Mouse (Mus musculus) C2C12 (cell line): ENCODE results near the gene Numa1.

Experiments used
- CEBPB ChIP-seq: IDR thresholded peaks from one replicate; pipeline ENCODE4 v1.6.1; 2011; ENCODE audit warnings: low read depth, mild to moderate bottlenecking, control low read depth, moderate library complexity
- CTCF ChIP-seq: IDR thresholded peaks from one replicate; pipeline ENCODE4 v1.5.1; 2011; ENCODE audit not compliant: control insufficient read depth, insufficient read depth, insufficient read length
- MAX ChIP-seq: IDR thresholded peaks from one replicate; pipeline ENCODE4 v1.6.1; 2011; ENCODE audit warnings: mild to moderate bottlenecking, control low read depth
- MYOD1 ChIP-seq: IDR thresholded peaks from one replicate; pipeline ENCODE4 v1.6.1; 2011; ENCODE audit warnings: low read depth; ENCODE audit not compliant: control insufficient read depth, insufficient read length
- USF1 ChIP-seq: IDR thresholded peaks from one replicate; pipeline ENCODE4 v1.6.1; 2011; ENCODE audit warnings: low read depth, mild to moderate bottlenecking, control low read depth, moderate library complexity

DNA sequence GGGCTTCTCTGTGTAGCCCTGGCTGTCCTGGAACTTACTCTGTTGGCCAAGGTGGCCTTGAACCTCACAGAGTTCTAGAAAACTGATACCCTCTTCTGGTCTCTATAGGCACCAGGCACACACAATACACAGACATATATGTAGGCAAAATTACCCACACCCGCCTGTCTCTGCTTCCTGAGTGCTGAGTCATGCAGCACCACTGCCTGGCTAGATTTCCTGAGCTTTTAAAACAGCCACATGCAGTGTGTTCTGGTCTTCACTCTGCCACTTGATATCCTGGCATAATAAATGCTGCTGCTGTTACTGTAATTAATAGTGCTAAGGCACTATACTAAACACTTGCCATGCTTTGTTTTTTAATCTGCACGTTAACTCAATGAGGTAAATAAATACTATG, 31.7 kb downstream of the Numa1 start:
- TF ChIP-seq CTCF (no peak), MAX (no peak), CEBPB (no peak), USF1 (no peak), MYOD1 (no peak)
